Mouse (Mus musculus) fat pad, adult 2 months (tissue): ENCODE data around the gene Mlkl.

Experiments
- DNase-seq: peaks from one replicate; pipeline ENCODE4 v3.0.0-alpha.2; 2011; ENCODE audit warnings: low read depth, low spot score; ENCODE audit errors: extremely low read depth

Mlkl gene

GRCm38 (mm10) chr8:111337890-111338347 is at the start of gene Mlkl:
Gene Mlkl (minus strand): TSS chr8:111338177.
- no peak for DNase-seq

- no peak for DNase-seq
Measured at GRCm38 (mm10) chr8:111385915-111386314, 47.9 kb upstream of the Mlkl start.

DNA sequence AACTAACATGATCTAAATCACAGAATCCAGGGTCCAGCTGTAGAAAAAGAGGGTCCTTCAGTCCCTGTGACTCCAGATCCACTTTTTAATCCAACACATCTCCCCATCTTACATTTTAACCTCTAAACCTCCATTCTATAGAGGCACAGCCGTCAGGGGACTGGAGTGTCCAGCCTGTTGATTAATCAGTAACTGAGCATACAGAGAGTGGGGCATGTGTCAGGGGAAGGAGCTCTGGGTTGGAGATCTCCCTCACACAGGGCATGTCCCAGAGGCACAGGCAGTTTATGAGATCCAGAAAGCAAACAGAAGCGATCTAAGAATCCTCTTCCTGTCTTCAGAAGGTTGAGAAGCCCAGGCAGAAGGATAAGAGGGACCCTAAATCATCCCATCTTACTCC is 46.7 kb upstream of the Mlkl start:
- no peak for DNase-seq

- no peak for DNase-seq
Measured at GRCm38 (mm10) chr8:111375192-111375591, 37.2 kb upstream of the Mlkl start.

DNA sequence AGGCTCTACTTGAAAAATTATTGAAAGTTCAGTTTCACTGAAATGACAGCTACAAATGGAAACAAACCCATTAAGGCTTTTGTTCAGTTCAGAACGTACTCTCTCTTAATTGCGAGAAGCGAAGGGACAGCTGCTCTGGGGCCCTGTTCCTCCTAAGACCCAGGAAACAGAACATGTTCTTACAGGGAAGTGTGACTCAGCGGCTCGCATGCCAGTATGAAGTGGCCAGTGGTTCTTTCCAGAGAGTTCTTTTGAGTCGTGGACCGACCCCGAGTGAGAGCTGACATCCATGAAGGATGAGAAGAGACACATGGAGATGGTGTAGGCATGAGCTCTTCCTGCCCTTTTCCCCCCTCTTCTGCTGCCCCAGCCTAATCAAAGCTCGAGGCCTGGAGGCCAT is 31.7 kb upstream of the Mlkl start:
- DNase-seq = no peak

DNA sequence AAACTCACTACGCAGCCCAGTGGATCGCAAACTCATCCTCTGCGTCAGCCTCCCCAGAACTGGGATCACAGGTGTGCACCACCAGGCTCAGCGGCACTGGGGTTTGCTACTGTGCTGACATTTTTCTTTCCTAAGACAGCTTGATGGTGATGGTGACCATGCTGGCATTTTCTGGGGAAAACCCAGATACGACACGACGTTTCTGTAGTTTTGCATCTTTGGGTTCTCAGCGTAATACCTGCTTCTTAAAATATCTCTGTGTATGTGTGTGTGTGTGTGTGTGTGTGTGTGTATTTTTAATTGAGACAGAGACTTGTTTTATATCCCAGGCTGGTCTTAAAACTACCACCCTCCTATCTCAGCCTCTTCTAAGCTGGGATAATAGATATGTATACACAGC is 29.4 kb upstream of the Mlkl start:
- DNase-seq = no peak

DNA sequence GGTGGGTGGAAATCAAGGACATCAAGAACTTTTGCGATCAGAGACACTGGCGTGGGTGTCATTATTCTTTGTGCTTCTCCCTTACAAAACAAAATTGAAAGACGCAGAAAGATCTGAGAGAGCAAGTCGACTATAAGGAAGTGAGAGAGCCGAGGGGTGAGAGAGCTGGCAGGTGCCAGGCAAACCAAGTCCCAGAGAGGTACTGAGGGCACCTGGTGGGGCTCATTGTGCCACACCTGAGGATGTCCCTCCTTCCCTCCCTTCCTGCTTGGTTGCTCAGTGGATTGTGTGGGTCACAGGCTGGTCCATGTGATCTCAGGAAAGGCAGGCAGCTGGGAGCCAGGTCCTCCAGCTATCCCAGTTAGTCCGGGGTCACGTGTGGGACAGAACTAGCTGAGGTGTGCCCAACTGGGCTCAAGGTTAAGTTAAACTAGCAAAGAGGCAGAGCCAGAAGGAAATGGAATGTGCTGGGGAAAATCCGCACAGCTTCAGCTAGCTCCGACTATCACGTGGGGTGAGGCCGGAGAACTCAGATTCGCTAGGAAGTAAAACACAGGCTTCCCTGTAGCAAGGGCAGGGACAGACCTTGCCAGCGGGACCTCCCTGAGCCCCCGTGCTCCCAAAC is 28.7 kb upstream of the Mlkl start:
- DNase-seq = peak; percentile 89

DNA sequence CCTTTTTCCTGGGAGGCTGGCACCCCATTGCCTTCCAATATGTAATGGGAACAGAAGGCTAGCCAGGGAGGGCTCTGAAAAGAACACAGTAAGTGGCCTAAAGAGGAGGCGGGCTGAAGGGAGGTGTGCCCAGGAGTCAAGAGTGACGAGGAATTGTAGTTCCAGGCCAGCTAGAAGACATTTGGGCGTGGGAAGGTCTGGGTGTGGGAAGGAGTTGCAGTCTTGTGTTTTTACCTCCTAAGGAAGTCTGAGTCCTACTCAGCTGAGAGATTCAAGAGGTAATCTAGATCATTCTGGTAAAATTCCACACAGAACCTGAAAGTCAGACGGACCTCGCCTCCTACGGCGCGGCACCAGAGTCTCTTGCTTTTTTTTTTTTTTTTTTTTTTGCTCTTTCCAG is 25.5 kb upstream of the Mlkl start:
- DNase-seq = no peak

GRCm38 (mm10) chr8:111360579-111361209 is 22.7 kb upstream of the Mlkl start:
- no peak for DNase-seq

DNA sequence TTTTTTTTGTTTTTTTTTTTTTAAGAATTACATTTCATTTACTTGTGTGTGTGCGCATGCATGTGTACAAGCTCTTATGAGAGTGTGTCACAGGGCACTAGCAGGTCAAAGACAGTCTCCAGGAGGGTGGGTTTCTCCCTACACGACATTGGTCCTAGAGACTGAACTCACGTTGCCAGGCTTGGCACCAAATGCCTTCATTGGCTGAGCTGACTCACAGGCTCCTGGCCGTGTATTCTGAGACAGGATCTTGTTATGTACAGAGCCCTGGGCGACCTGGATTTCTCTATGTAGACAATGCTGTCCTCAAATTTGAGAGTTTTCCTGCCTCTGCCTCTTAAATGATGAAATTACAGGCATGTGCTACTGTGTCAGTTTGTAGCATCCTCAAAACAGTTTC is 22.0 kb upstream of the Mlkl start:
- DNase-seq = no peak

- no peak for DNase-seq
Measured at GRCm38 (mm10) chr8:111358905-111359304, 20.9 kb upstream of the Mlkl start.

DNA sequence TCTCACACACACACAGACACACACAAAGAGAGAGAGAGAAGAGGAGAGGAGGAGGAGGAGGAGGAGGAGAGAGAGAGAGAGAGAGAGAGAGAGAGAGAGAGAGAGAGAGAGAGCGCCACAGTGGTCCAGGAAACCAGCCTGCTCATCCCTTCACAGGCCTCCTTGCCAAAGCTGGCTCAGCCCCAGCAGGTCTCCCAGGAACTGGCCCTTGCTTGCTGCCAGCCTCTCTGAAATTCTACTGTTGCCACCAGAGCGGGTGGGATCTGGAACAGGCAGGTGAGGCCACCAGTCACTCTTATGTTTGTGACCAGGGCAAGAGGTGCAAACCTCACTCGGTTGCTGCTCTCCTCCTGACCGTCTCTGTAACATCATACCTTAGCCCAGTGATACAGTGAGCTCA is 19.5 kb upstream of the Mlkl start:
- no peak for DNase-seq

GRCm38 (mm10) chr8:111353497-111353896 is 15.5 kb upstream of the Mlkl start:
- no peak for DNase-seq

- no peak for DNase-seq
Measured at GRCm38 (mm10) chr8:111352289-111352688, 14.3 kb upstream of the Mlkl start.

GRCm38 (mm10) chr8:111350577-111350976 is 12.6 kb upstream of the Mlkl start:
- DNase-seq = no peak

DNA sequence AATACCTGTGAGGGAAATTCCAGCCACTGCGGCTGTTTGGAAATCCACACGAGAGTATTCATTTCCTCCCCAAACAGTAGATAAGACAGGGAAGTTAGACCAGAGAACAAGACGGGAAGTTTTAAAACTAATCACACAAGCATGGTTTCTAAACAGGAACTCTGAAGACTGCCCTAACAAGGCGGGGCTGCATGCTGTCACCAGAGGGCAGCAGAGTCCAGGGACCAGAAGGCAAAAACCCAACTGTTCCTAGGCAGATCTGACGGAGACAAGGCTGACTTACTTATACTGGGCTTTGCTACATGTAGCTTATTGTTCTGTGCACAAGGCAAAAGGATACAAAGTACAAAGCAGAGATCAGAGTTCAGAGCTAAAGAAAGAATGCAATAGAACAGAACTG is 5.2 kb upstream of the Mlkl start:
- no peak for DNase-seq

DNA sequence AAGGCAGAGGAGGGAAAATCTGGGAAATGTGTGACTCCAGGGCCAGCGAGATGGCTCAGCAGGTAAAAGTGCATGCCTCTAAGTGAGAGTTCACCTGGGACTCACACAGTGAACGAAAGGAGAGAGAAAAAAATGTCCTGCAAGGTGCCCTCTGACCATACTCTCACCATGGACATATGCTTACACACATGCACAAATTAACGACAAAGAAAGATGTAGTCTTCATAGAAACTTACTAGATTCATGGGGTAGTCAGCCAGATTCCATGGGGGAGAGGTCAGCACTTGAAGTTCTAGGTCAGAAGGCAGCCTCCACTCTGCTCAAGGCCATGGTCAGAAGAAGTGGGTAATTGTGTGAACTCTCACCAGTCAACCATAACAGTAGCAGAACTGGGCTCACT is 2.2 kb upstream of the Mlkl start:
- no peak for DNase-seq

GRCm38 (mm10) chr8:111338370-111339208 is 612 bp upstream of the Mlkl start:
- DNase-seq = no peak

DNA sequence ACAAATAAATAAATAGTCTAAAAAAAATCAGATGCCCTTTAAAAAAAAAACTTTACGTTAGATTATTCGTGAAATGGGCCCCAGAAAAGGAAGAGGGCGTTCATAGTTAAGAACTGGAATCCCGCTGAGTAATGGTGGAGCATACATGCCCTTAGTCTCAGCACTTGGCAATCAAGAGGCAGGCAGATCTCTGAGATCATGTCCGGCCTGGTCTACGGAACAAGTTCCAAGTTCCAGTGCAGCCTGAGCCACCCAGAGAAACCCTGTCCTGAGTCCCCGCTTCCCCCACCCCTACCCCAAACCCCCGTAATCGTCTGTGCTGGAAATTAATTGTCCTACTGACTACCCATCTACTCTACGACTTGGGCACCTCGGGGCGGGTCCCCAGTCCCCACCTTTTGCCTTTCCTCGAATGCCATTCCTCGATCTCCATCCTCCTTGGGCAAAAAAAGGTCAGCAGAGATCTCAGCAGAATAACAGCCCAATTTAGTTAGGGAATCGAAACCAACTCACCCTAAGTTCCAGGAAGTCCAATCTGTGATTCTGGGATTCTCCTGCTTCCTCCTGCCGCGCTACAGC is 577 bp downstream of the Mlkl start:
- no peak for DNase-seq

DNA sequence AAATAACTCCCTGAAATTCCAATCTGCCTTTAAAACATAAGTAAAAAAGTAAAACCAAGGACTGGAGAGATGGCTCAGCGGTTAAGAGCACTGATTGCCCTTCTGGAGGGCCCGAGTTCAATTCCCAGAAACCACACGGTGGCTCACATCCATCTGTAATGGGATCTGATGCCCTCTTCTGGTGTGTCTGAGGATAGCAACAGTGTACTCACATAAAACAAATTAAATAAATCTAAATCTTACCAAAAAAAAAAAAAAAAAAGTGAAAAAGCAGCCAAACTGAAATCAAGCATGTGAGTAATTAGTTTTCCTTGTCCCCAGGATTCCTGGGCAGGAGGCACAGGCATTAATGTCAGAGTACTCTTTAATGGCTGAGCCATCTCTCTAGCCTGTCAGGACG is 1.3 kb downstream of the Mlkl start:
- DNase-seq = no peak

DNA sequence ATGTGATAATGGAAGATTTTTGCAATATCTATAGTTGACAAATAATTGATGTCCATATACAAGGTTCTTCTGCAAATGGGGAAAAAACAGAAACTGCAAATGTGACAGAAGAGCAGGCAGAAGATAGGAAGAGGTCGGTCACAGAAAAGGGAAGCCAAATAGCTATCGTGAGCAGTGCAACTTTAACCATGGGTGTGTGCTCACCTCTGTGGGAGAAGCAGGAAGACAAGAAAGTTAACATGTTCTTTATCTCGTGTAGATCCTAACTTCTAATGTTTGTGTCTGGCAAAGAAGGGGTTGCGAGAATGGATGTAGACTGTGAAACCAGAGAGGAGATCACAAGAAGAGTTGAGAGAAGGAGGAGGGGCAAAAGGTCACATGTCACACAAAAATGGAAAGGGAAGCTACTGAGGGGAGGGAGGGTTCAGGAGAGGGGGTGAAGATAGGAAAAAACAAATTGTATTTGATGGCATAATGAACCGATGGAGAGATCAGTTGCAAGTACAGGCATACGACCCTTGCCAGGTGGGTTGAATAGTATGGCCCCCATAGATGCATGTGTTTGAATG is 12.7 kb downstream of the Mlkl start:
- DNase-seq = no peak
